Mouse (Mus musculus): ENCODE data around the gene Abca2. TPM values are rescaled to one million over a fixed set of nuclear protein-coding genes. Genes with fewer than 3 reads are reported as not detected.

Abca2 gene
- polyA plus RNA-seq, 1 experiment from 2014 or later = 3.8 TPM

- Histone ChIP-seq H3K9ac (ENCODE audit: low read length) (no peak within 1 kb of the TSS), H3K4me3 (ENCODE audit: control insufficient read depth in 1 of 2, insufficient read depth in 1 of 2, low read depth in 1 of 2, low read length in 2 of 2) (no peak within 1 kb of the TSS), H3K36me3 (ENCODE audit: control insufficient read depth, insufficient read depth, low read length) (peaks cover 21% of the 10 kb centered on the region), H3K4me2 (ENCODE audit: low read length) (no peak within 1 kb of the TSS), H3K9me3 (ENCODE audit: control insufficient read depth, low read length) (no peaks in the 10 kb centered on the region), H3K27ac (replicated peaks in 1 of 2; ENCODE audit: control insufficient read depth in 1 of 2, insufficient read depth in 1 of 2, low read depth in 2 of 2, low read length in 2 of 2) (no peak within 1 kb of the TSS), H3K4me1 (ENCODE audit: control insufficient read depth in 2 of 2, insufficient read depth in 2 of 2, low read length in 2 of 2) (peaks cover 12 to 27% of the 10 kb centered on the region in 2 experiments), H3K27me3 (ENCODE audit: control insufficient read depth, insufficient read depth, low read length) (no peaks in the 10 kb centered on the region)
- 40% methylated on average over 14 of the region's 14 CpGs for WGBS
- no peak for ATAC-seq (ENCODE audit: insufficient number of reproducible peaks, insufficient read depth, low FRiP score, low read depth)
Measured at GRCm38 (mm10) chr2:25456205-25456953, 27.9 kb downstream of the Abca2 start, which contains the start of gene Clic3. Clic3 (plus strand) TSS chr2:25456838.

GRCm38 (mm10) chr2:25457022-25457896 is 28.8 kb downstream of the Abca2 start:
- Histone ChIP-seq H3K4me1 (ENCODE audit: control insufficient read depth in 2 of 2, insufficient read depth in 2 of 2, low read length in 2 of 2) (peaks cover 14 to 31% of the 10 kb centered on the region in 2 experiments), H3K4me3 (ENCODE audit: control insufficient read depth in 1 of 2, insufficient read depth in 1 of 2, low read depth in 1 of 2, low read length in 2 of 2) (no peak overlapping the region), H3K27ac (replicated peaks in 1 of 2; ENCODE audit: control insufficient read depth in 1 of 2, insufficient read depth in 1 of 2, low read depth in 2 of 2, low read length in 2 of 2) (no peak overlapping the region), H3K9me3 (ENCODE audit: control insufficient read depth, low read length) (no peaks in the 10 kb centered on the region), H3K9ac (ENCODE audit: low read length) (no peak overlapping the region), H3K36me3 (ENCODE audit: control insufficient read depth, insufficient read depth, low read length) (peaks cover 21% of the 10 kb centered on the region), H3K4me2 (ENCODE audit: low read length) (no peak overlapping the region), H3K27me3 (ENCODE audit: control insufficient read depth, insufficient read depth, low read length) (no peaks in the 10 kb centered on the region)
- WGBS = 85% methylated on average over 9 of the region's 9 CpGs
- ATAC-seq (ENCODE audit: insufficient number of reproducible peaks, insufficient read depth, low FRiP score, low read depth) = no peak

GRCm38 (mm10) chr2:25458911-25459310 is 30.4 kb downstream of the Abca2 start:
- Histone ChIP-seq H3K27me3 (ENCODE audit: control insufficient read depth, insufficient read depth, low read length) (no peaks in the 10 kb centered on the region), H3K36me3 (ENCODE audit: control insufficient read depth, insufficient read depth, low read length) (peaks cover 21% of the 10 kb centered on the region), H3K4me1 (ENCODE audit: control insufficient read depth in 2 of 2, insufficient read depth in 2 of 2, low read length in 2 of 2) (peaks cover 14 to 31% of the 10 kb centered on the region in 2 experiments), H3K9ac (ENCODE audit: low read length) (no peak overlapping the region; the same call in 1 of the 2 replicates), H3K4me3 (ENCODE audit: control insufficient read depth in 1 of 2, insufficient read depth in 1 of 2, low read depth in 1 of 2, low read length in 2 of 2) (no peak overlapping the region), H3K4me2 (ENCODE audit: low read length) (no peak overlapping the region), H3K27ac (replicated peaks in 1 of 2; ENCODE audit: control insufficient read depth in 1 of 2, insufficient read depth in 1 of 2, low read depth in 2 of 2, low read length in 2 of 2) (no peak overlapping the region), H3K9me3 (ENCODE audit: control insufficient read depth, low read length) (no peaks in the 10 kb centered on the region)
- 77% methylated on average over 5 of the region's 5 CpGs for WGBS
- ATAC-seq (ENCODE audit: insufficient number of reproducible peaks, insufficient read depth, low FRiP score, low read depth) = no peak

GRCm38 (mm10) chr2:25460135-25460534 is 31.6 kb downstream of the Abca2 start:
- H3K9me3 ChIP-seq (ENCODE audit: control insufficient read depth, low read length) = no peaks in the 10 kb centered on the region
- peaks cover 21% of the 10 kb centered on the region for H3K36me3 ChIP-seq (ENCODE audit: control insufficient read depth, insufficient read depth, low read length)
- H3K4me1 ChIP-seq (ENCODE audit: control insufficient read depth in 2 of 2, insufficient read depth in 2 of 2, low read length in 2 of 2) = peaks cover 14 to 31% of the 10 kb centered on the region in 2 experiments
- no peaks in the 10 kb centered on the region for H3K27me3 ChIP-seq (ENCODE audit: control insufficient read depth, insufficient read depth, low read length)
- H3K9ac ChIP-seq (ENCODE audit: low read length) = peak overlapping the region; percentile 87
- H3K27ac ChIP-seq (replicated peaks in 1 of 2; ENCODE audit: control insufficient read depth in 1 of 2, insufficient read depth in 1 of 2, low read depth in 2 of 2, low read length in 2 of 2) = peak overlapping the region; percentile 89 to 94
- H3K4me2 ChIP-seq (ENCODE audit: low read length) = peak overlapping the region; percentile 91
- 30% methylated on average over 5 of the region's 5 CpGs for WGBS
- no peak for ATAC-seq (ENCODE audit: insufficient number of reproducible peaks, insufficient read depth, low FRiP score, low read depth)
- H3K4me3 ChIP-seq (ENCODE audit: control insufficient read depth in 1 of 2, insufficient read depth in 1 of 2, low read depth in 1 of 2, low read length in 2 of 2) = peak overlapping the region; percentile 79 to 82

- peak within 1 kb of the TSS; percentile 89 to 94 for H3K27ac ChIP-seq (replicated peaks in 1 of 2; ENCODE audit: control insufficient read depth in 1 of 2, insufficient read depth in 1 of 2, low read depth in 2 of 2, low read length in 2 of 2)
- H3K27me3 ChIP-seq (ENCODE audit: control insufficient read depth, insufficient read depth, low read length) = no peaks in the 10 kb centered on the region
- peaks cover 17 to 35% of the 10 kb centered on the region in 2 experiments for H3K4me1 ChIP-seq (ENCODE audit: control insufficient read depth in 2 of 2, insufficient read depth in 2 of 2, low read length in 2 of 2)
- peak within 1 kb of the TSS; percentile 79 to 82 for H3K4me3 ChIP-seq (ENCODE audit: control insufficient read depth in 1 of 2, insufficient read depth in 1 of 2, low read depth in 1 of 2, low read length in 2 of 2)
- peak within 1 kb of the TSS; percentile 87 for H3K9ac ChIP-seq (ENCODE audit: low read length)
- H3K36me3 ChIP-seq (ENCODE audit: control insufficient read depth, insufficient read depth, low read length) = peaks cover 21% of the 10 kb centered on the region
- no peaks in the 10 kb centered on the region for H3K9me3 ChIP-seq (ENCODE audit: control insufficient read depth, low read length)
- WGBS = under 1% methylated on average over 47 of the region's 48 CpGs
- ATAC-seq (ENCODE audit: insufficient number of reproducible peaks, insufficient read depth, low FRiP score, low read depth) = peak; percentile 92
- H3K4me2 ChIP-seq (ENCODE audit: low read length) = peak within 1 kb of the TSS; percentile 91
Measured at GRCm38 (mm10) chr2:25460551-25461309, 32.2 kb downstream of the Abca2 start, which contains the start of gene Paxx. Paxx (minus strand) TSS chr2:25461094.

GRCm38 (mm10) chr2:25461407-25461806 is 32.9 kb downstream of the Abca2 start:
- Histone ChIP-seq H3K4me1 (ENCODE audit: control insufficient read depth in 2 of 2, insufficient read depth in 2 of 2, low read length in 2 of 2) (peaks cover 20 to 33% of the 10 kb centered on the region in 2 experiments), H3K9ac (ENCODE audit: low read length) (peak overlapping the region; percentile 72), H3K4me3 (ENCODE audit: control insufficient read depth in 1 of 2, insufficient read depth in 1 of 2, low read depth in 1 of 2, low read length in 2 of 2) (peak overlapping the region; percentile 79 to 82), H3K36me3 (ENCODE audit: control insufficient read depth, insufficient read depth, low read length) (peaks cover 21% of the 10 kb centered on the region), H3K27ac (replicated peaks in 1 of 2; ENCODE audit: control insufficient read depth in 1 of 2, insufficient read depth in 1 of 2, low read depth in 2 of 2, low read length in 2 of 2) (peak overlapping the region; percentile 83 to 94), H3K9me3 (ENCODE audit: control insufficient read depth, low read length) (no peaks in the 10 kb centered on the region), H3K27me3 (ENCODE audit: control insufficient read depth, insufficient read depth, low read length) (no peaks in the 10 kb centered on the region), H3K4me2 (ENCODE audit: low read length) (peak overlapping the region; percentile 91)
- ATAC-seq (ENCODE audit: insufficient number of reproducible peaks, insufficient read depth, low FRiP score, low read depth) = no peak
- 18% methylated on average over 3 of the region's 3 CpGs for WGBS

- Histone ChIP-seq H3K27me3 (ENCODE audit: control insufficient read depth, insufficient read depth, low read length) (no peaks in the 10 kb centered on the region), H3K9me3 (ENCODE audit: control insufficient read depth, low read length) (no peaks in the 10 kb centered on the region), H3K36me3 (ENCODE audit: control insufficient read depth, insufficient read depth, low read length) (peaks cover 8% of the 10 kb centered on the region), H3K4me3 (ENCODE audit: control insufficient read depth in 1 of 2, insufficient read depth in 1 of 2, low read depth in 1 of 2, low read length in 2 of 2) (no peak overlapping the region), H3K27ac (replicated peaks in 1 of 2; ENCODE audit: control insufficient read depth in 1 of 2, insufficient read depth in 1 of 2, low read depth in 2 of 2, low read length in 2 of 2) (no peak overlapping the region), H3K4me1 (ENCODE audit: control insufficient read depth in 2 of 2, insufficient read depth in 2 of 2, low read length in 2 of 2) (peaks cover 29 to 45% of the 10 kb centered on the region in 2 experiments), H3K9ac (ENCODE audit: low read length) (no peak overlapping the region), H3K4me2 (ENCODE audit: low read length) (no peak overlapping the region)
- WGBS = 91% methylated on average over 3 of the region's 3 CpGs
- ATAC-seq (ENCODE audit: insufficient number of reproducible peaks, insufficient read depth, low FRiP score, low read depth) = no peak
Measured at GRCm38 (mm10) chr2:25463630-25464029, 35.1 kb downstream of the Abca2 start.

Measured in heart, embryonic 14.5 days (tissue).